Mouse (Mus musculus): ENCODE measurements around the gene Dap.

GRCm38 (mm10) chr15:31222216-31222615 is 1.9 kb upstream of the Dap start:
- TF ChIP-seq CTCF (IDR thresholded peaks at IDR 0.05) (no peak), EP300 (IDR thresholded peaks at IDR 0.05) (no peak)

All from lung, postnatal 0 days (tissue).